Mouse (Mus musculus): ENCODE data around the gene Itgb5.

Gene Itgb5

DNA sequence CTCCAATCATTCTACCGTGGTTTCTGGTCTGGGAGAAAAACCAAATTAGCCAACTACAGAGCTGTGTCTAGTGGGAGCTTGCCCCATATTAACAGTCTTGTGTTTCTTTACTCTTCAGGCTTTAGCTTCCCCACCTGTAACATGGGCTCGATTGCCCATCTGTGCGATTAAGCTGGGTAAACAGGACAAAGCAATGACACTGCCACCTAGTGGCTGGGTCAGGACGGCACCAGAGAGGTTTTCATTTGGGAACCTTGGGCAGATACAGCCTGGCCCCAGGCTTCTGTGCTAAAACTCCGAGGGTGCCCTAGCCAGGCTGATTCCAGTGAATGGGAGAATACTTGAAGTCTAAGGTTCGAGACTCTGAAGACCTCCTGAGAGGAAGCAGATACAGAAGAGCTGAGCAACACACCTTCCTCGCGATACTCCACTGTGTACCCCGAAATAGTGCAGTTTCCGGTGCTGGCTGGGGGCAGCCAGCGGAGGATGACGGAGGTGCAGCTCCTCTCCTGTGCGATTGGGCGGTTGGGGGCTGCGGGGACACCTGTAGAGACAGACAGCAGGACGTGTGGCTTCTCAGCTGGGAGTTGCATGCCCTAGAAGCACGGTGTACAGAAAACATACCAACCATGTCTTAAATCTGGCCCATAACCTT is 159.0 kb downstream of the Itgb5 start:
- peak; percentile 15 for DNase-seq (ENCODE audit: low read depth, low spot score)

DNA sequence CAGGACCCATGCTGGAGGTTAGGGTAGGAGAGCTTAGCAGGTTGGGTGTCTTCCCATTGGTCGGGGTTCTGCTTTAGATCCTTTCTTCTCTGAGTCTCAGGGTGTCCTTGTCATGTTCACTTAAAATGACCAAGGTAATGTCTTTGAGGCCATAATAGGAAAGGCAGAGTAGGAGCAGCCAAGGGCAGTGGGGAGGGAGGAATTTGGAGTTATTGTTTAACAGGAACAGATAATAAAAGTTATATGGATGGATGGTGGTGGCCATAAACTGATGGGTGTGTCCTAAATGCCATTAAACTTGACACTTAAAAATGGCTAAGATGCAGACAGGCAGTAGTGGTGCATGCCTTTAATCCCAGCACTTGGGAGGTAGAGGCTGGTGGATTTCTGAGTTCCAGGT is 159.6 kb downstream of the Itgb5 start:
- no peak for DNase-seq (ENCODE audit: low read depth, low spot score)

DNA sequence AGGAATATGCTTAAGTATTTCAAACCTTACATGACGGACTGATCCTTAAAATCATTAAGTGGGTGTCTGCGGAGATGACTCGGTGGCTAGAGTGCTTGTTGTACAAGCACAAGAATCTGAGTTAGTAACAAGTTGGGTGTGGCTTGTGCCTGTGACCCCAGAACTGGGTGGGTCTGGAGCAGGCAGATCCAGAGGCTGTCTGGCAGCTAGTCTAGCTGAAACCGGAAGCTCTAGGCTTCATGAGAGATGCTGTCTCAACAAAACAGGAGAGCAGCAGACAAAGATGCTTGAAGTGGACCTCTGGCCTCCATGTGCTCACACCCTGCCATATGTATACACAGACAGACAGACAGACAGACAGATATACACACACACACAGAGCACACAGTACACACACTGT is 161.2 kb downstream of the Itgb5 start:
- no peak for DNase-seq (ENCODE audit: low read depth, low spot score)

DNA sequence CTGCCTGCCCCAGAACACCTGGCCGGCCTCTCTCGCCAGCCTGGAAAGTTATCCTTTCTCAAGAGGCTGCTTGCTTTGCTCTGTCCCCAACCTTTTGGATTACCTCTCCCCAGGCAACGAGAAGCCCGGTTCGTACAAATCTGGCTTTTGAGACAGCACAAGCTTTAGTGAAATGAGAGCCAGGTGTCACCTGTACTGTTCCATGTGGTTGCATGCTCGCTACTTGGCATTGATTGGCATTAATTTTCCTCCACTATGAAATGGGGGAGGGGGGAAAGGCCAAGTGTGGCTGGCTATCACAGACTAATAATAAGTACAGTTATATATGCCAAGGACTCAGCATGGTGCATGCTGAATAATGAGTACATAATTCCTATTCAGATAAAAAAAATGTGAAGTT is 164.9 kb downstream of the Itgb5 start:
- no peak for DNase-seq (ENCODE audit: low read depth, low spot score)

DNA sequence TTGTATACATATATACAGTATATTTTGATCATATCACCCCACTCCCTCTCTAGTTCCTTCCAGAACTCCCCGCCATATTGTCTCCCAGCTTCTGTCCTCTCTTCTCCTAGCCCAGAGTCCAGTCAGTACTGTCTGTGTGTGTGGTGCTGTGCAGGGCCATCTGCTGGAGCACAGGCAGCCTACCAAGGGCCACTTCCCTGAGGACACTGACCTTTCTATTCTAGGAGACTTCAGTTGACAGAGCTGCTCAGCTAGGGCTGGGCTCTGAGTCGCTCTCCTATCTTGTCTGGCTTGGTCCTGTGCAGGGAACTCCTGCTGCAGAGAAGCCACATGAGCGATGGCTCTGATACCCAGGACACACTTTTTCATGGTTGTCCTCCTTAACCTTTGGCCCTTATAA is 166.0 kb downstream of the Itgb5 start:
- no peak for DNase-seq (ENCODE audit: low read depth, low spot score)

DNA sequence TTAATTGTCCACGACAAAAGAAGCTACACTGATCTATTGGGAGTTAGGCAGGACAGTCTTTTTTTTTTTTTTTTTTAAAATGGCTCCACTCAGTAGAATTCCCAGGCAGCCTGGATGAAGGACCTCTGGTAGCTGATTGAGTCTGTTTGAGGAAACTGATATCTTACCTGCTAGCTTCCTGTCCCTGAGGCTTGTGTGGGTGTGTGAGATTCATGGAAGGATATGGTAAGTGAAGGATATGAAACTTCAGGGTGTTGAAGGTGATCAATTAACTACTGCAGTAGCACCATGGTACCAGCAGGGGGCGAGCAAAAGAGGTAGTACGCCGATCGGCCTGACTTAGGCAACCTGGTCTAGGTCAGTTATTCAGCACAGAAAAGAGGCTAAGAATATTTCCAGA is 166.6 kb downstream of the Itgb5 start:
- peak; percentile 44 for DNase-seq (ENCODE audit: low read depth, low spot score)

DNA sequence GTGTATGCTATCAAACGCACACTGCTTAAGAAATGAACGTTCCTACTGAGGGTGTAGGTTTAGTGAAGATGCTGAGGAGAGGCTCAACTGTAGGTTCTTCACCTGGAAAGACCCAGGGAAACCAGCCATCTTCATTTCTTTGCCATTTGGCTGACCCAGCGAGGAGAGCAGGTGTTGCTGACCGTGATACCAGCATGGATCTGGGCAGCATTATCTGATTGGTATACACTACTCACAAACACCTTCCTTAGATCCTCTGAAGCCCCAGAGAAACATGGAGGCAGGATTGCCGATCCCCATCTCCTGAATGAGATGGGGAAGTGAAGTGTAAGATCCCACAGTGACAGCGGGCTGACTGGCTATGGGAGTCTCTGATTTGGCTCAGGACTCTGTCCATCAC is 168.5 kb downstream of the Itgb5 start:
- no peak for DNase-seq (ENCODE audit: low read depth, low spot score)
